Mouse (Mus musculus) adrenal gland, adult (tissue): ENCODE measurements at regions not wholly inside any gene's neighbourhood (a gene's known extent, or its start where the extent isn't known, plus 50 kb on each side); places are given as distances from the start of the nearest gene placed in this dataset.

Experiments used
- DNase-seq, 2 experiments: peaks; one replicate each; pipeline ENCODE4 v3.0.0; 2022 to 2023; ENCODE audit warnings: low spot score in 1 of 2; ENCODE audit not compliant: inconsistent age in 2 of 2

GRCm38 (mm10) chr11:22684576-22684975 lies 172.7 kb downstream of the Tmem17 start:
- peak; percentile 68 to 91 for DNase-seq

GRCm38 (mm10) chr11:22690829-22691228 lies 169.9 kb downstream of the B3gnt2 start:
- DNase-seq: peak in 1 of 2 experiments; percentile 72

- DNase-seq: no peak
Observed at GRCm38 (mm10) chr11:22692281-22692857, 168.4 kb downstream of the B3gnt2 start.

- peak; percentile 37 to 81 for DNase-seq
Observed at GRCm38 (mm10) chr11:22692941-22693341, 167.8 kb downstream of the B3gnt2 start.

DNA sequence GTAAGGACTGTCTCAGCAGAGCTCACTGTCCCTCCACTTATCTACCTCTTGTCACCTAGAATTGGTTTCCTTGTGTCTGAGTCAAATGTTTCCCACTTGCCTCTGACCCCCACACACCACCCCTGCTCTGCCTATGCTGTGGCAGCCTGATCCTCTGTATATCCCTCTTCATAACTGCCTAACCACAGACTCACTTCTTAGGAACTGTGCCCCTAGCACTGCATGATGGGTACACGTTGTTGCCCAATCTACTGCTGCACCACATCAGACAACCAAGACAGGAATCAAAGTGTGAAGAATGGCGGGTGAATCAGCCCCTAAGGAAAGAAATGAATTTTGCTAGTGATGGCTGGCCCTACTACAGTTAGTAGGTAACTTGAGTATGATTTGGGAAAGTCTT lies 167.4 kb downstream of the B3gnt2 start:
- no peak for DNase-seq

GRCm38 (mm10) chr11:22693984-22694383 lies 166.8 kb downstream of the B3gnt2 start:
- DNase-seq: no peak

DNA sequence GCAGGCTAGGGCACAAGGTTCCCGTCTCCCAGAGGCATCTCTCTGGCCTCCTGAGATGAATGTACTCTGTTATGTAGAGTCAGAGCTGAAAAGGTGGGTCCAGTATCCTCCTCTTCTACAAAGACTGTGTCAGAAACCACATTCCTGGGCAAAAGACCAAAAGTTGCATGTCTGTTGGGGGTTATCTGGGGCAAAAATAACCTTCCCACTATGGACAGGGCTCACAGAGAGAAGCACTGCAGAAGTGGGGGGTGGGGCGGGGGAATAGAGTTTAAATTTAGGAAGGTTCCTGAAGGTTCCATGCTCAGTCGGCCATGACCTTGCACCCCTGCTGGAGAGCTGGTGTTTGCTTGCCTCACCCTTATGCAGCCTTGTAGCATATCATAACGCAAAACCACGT lies 165.9 kb downstream of the B3gnt2 start:
- peak in 1 of 2 experiments; percentile 64 for DNase-seq

GRCm38 (mm10) chr11:22695237-22695636 lies 165.5 kb downstream of the B3gnt2 start:
- no peak for DNase-seq

DNA sequence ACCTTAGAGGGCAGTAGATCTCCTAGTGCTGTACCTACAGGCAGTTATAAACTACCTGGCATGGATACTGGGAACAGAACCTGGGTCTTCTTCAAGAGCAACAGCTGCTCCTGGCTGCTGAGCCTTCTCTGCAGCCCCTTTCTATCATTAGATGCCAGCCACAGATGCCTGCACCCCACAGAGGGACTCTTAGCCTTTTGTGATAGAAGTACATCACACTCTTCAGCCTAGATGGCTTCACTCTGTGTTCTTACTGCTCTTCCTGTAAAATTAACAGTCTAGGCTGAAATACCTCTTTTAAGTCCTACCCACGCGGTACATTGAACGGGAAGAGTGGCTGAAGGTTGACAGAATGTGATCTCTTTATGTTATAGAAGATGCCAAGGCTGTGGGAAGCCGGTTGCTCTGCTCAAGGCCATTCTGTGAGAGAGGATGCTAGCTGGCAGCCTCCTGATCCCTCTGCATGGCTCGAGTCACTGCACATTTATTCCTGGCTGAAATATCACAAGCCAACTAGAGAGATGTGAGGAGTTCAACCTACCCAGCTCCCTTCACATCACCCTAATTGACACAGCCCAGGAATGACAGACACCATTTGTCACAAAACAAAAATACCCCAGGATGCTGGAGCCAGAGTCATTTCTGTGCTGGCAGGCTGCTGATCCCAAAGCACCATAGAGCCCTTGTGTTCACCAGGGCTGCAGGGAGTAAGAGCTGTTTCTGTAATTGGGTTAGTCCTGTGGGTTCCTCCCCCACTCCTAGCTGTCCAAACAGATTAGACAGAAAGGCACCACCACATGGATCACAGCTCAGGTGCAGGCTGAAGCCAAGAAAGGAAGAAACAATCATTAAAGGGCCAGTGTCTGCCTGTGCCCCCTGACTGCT lies 162.5 kb downstream of the B3gnt2 start:
- DNase-seq: peak; percentile 41 to 70

- DNase-seq: no peak
Observed at GRCm38 (mm10) chr11:22706082-22706481, 154.7 kb downstream of the B3gnt2 start.
